Comparison of ENCODE assay signal across 24 mouse cellular contexts in the genomic region with DNA sequence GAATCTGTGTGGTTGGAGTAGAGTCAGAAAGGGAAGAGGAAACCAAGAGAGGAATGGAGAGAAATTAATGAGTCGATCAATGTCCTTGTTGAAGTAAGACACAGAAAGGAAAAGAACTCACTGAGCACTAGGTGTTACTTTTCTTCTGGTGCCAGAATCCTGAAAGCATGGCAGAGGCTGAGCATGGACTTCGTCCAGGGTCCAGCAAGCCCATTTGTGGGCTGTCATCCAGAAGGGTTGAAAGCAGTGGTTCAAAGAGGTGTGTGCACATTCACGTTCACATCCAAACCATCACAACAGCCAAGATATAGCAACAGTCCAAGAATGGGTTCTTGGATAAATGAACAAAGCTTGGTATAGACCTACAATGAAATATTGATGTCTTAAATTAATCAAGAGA. TPM values are rescaled to one million over a fixed set of nuclear protein-coding genes. Genes with fewer than 3 reads are reported as not detected.
DNase-seq lines count a peak whose midpoint lies in the region; TF ChIP-seq lines count a peak whose summit lies in the region.
"Had no signal": no experiment of that assay in that cellular context is flagged by ENCODE, and none has a peak within 500 bp of the region (broad histone marks: within the 10 kb centered on the region; RNA-seq: fewer than 3 reads in every experiment).

No protein-coding gene starts in this region.

- no peak overlapping the region for H3K9ac ChIP-seq in ES-E14 (ENCODE audit: insufficient read depth, low read depth, low read length, poor library complexity, severe bottlenecking)
- H3K9ac ChIP-seq: embryonic facial prominence, embryonic 12.5 days; embryonic facial prominence, embryonic 15.5 days; forebrain, postnatal 0 days; heart, embryonic 13.5 days; hindbrain, embryonic 14.5 days had no signal

- no peak overlapping the region for H3K4me3 ChIP-seq in ES-E14 (ENCODE audit: insufficient read depth in 1 of 2, low read depth in 1 of 2, low read length in 2 of 2, poor library complexity in 1 of 2, severe bottlenecking in 1 of 2)
- H3K4me3 ChIP-seq: embryonic facial prominence, embryonic 12.5 days; embryonic facial prominence, embryonic 15.5 days; gastrocnemius, adult 2 months; heart, embryonic 13.5 days had no signal

- H3K9me3 ChIP-seq in ES-E14 (ENCODE audit: control insufficient read depth, insufficient read depth, low read depth, low read length) = no peaks in the 10 kb centered on the region
- H3K9me3 ChIP-seq: embryonic facial prominence, embryonic 12.5 days; embryonic facial prominence, embryonic 15.5 days; heart, embryonic 13.5 days had no signal

- H3K36me3 ChIP-seq in ES-E14 (ENCODE audit: control insufficient read depth, insufficient read depth, low read length, poor library complexity, severe bottlenecking) = no peaks in the 10 kb centered on the region
- H3K36me3 ChIP-seq: embryonic facial prominence, embryonic 12.5 days; embryonic facial prominence, embryonic 15.5 days had no signal

- intact Hi-C loops in left cerebral cortex, postnatal 36 days (cut with DNase I) = no loop called here

- peak; percentile 45 for DNase-seq in kidney, adult 11 months
- DNase-seq in kidney, postnatal 10 days = no peak
- peak; percentile 77 for DNase-seq in kidney, adult 9 months
- no peak for DNase-seq in kidney, postnatal 14 days
- no peak for DNase-seq in ES-E14 (ENCODE audit: low read depth, low spot score)
- DNase-seq in left cerebral cortex, postnatal 36 days (ENCODE audit: low spot score in 2 of 2) = no peak
- DNase-seq: adrenal gland, adult 2 months; adrenal gland, postnatal 14 days; B cell, adult 2 months; cerebellum, adult 11 months; cerebellum, adult 2 months; cerebellum, adult 9-11 months; cerebellum, postnatal 25 days; forebrain, postnatal 0 days; gastrocnemius, adult 2 months; gastrocnemius, postnatal 14 days; heart, adult 18-20 months; heart, postnatal 14 days; heart, postnatal 4 days had no signal

- peak overlapping the region; percentile 38; the same call in 1 of the 2 replicates for H3K27ac ChIP-seq in ES-E14 (ENCODE audit: insufficient read depth, low read depth, low read length, poor library complexity, severe bottlenecking)
- H3K27ac ChIP-seq: embryonic facial prominence, embryonic 12.5 days; embryonic facial prominence, embryonic 15.5 days; gastrocnemius, adult 2 months; heart, embryonic 13.5 days; hindbrain, embryonic 14.5 days; hindbrain, postnatal 0 days had no signal

- in situ Hi-C loops in ES-E14 (cut with MboI; ENCODE audit: low sequenced_read_pairs in 2 of 2, unreplicated experiment in 2 of 2) = no loop called here

- H3K4me1 ChIP-seq in ES-E14 (ENCODE audit: control insufficient read depth in 2 of 2, insufficient read depth in 2 of 2, low read length in 2 of 2, poor library complexity in 1 of 2) = peaks cover 5 to 15% of the 10 kb centered on the region in 2 experiments; a peak in 2 of 4 replicates
- H3K4me1 ChIP-seq: embryonic facial prominence, embryonic 12.5 days; embryonic facial prominence, embryonic 15.5 days; heart, embryonic 13.5 days had no signal

TF ChIP-seq in ES-E14, 5 proteins besides CTCF, POLR2A, EP300 and RAD21:
- no peak for TF ChIP-seq HCFC1 (IDR thresholded peaks at IDR 0.05; ENCODE audit: borderline replicate concordance, insufficient read depth, low read length)
- no peak for TF ChIP-seq ZC3H11A (IDR thresholded peaks at IDR 0.05; ENCODE audit: borderline replicate concordance, low read depth, low read length)
- TF ChIP-seq ZNF384 (IDR thresholded peaks at IDR 0.05; ENCODE audit: low read depth, low read length) = no peak

RNA-seq across cellular contexts. Expression of a gene that starts 15.3 kb away (rescaled TPM):
- total RNA-seq in ES-E14 (2012; rRNA removed) = 7.5 and 7.6 TPM in 2 replicates
- 10 to 100 TPM; 66.5 to 67.7 TPM for total RNA-seq in left cerebral cortex, postnatal 36 days (2021)

Comparison
In these comparisons a context has a peak if more than half of its experiments do, and no peak if none do; other contexts are left out.
1. DNase-seq: peak in kidney, adult 11 months (single experiment) and kidney, adult 9 months (single experiment); none in kidney, postnatal 10 days (single experiment), kidney, postnatal 14 days (single experiment), ES-E14 (single experiment) and left cerebral cortex, postnatal 36 days (0 of 2).